Mouse (Mus musculus) heart, adult 8-10 months (tissue): ENCODE data around the gene Gm21836. TPM values are rescaled to one million over a fixed set of nuclear protein-coding genes. Genes with fewer than 3 reads are reported as not detected.
A peak's percentile ranks its signal among the peaks of the same experiment; 100 is the strongest.
"Not testable (repeated sequence)": the region's sequence is repeated elsewhere in the genome, so short reads cannot be mapped to it uniquely, and the experiment has no call there.

Experiments
- DNase-seq: peaks from one replicate; pipeline ENCODE4 v3.0.0; 2022; ENCODE audit warnings: low spot score
- total RNA-seq, 4 experiments: library from RNA; stranded (reverse); gene quantifications; 2 replicates each; pipeline ENCODE4 v1.2.4; 2022

Gm21836 gene
- not detected for total RNA-seq

DNA sequence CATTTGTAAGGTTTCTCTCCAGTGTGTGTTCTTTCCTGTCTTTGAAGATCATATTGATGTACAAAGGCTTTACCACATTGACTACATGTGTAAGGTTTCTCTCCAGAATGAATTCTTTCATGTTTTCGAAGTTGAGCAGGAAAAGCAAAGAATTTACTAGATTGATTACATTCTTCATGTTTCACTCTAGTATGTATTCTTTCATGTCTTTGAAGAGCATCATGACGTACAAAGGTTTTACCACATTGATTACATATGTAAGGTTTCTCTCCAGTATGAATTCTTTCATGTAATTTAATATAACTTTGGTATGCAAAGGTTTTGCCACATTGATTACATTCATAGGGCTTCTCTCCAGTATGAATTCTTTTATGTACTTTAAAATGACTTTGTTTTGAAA lies at the start of gene Gm21836:
Gene Gm21836 (minus strand): TSS at position 101 of the 400 bp plus-strand sequence.
- not testable (repeated sequence) for DNase-seq

DNA sequence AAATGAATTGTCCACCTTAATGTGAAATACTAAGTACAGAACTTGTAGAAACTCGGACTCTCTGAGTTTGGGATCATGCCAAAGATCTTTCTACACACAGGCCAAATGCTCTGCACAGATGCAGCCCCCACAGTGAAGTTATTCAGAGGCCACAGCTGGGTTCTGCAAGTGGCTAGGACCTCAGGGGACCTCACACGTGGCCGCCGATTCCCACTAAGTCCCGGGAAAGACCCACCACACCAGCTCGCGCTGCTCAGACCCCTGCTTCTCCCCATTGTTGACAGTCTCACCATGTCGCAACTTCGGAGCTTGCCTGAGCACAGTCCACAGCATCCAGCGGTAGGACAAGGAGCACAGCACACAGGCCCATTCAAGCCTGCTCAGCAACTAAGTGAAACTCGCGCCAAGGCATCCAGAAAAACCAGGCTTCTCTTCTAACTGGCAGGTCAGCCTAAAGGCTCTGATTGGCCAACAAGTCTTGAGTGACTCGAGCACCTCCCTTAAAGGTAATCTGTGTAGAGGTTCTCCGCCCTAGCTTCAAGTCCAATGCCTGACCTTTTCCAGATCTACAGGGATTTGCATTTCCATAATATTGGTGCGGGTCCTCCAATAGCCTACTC lies 13.1 kb downstream of the Gm21836 start:
- DNase-seq = not testable (repeated sequence)

DNA sequence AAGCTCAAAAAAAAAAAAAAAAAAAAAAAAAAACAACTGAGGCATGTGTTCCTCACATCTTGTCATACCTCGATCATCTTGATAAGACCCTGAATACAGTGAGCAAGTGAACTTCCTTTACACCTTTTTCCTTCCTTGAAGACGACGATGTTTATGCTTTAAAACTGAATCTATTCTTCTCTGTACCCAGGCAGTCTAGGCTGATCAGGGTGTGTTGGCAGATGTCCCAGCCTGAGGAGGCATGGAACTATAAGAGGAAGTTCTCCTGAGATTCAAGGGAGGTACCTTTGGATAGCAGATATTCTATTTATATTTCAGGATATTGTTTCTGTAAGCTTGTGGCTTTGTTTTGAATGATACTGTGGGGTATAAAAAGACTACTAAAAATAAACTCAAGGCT lies 15.5 kb downstream of the Gm21836 start:
- DNase-seq = peak; percentile 73

DNA sequence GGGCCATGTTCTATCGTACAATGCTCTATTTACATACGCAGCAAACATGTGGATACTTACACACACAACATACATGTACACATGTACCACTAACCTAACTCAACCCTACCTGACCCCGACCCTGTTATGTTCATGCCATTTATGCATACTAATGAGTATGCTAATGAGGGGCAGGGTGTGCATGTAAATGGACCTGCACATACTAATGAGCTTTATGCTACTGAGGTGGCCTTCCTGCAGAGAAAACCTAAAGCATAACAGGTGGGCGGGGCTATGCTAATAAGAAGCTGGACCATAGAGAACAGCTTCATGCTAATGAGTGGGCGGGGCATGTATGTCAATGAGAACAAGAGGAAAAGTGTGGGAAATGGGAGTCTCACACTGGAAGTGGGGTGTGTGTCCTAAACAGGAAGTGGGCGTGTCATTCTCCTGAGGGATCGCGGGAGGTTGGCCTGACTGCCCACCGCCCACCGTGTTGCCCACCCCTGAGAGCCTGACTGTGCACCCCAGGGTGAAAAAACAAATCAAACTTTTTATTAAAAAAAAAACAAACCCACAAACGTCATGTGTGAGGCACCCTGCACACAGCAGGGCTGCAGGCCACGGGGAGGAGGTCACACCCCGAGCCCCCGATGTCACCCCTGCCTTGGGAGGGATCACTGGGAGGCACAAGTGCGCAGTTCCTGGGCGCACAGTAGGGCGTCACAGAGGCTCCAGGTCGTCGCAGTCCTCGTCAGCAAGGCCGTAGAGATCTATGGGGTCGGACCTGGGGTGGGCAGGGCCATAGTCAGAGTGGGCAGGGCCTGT lies 17.3 kb downstream of the Gm21836 start, which contains the start of gene Ppp2r3d:
Gene Ppp2r3d (minus strand): TSS at position 803 of the 807 bp plus-strand sequence.
- DNase-seq = no peak

DNA sequence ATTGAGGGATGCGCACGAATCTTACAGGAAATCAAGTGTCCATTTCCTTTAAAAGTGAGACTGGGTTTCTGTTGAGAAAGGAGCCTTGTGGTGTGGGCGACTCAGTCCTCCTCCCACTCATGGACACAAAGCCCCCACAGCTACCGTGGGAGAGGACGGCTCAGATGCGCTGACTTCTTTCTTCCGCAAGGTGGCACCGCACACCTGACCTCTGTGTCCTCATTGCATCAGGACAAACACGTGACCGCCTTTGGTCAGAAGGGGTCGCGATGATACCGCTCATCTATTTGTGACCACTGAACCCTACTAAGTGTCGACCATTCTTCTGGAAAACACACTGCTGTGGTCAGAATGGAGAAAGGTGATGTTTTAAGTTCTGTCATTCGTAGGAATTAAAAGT lies 17.9 kb downstream of the Gm21836 start:
- DNase-seq = no peak

DNA sequence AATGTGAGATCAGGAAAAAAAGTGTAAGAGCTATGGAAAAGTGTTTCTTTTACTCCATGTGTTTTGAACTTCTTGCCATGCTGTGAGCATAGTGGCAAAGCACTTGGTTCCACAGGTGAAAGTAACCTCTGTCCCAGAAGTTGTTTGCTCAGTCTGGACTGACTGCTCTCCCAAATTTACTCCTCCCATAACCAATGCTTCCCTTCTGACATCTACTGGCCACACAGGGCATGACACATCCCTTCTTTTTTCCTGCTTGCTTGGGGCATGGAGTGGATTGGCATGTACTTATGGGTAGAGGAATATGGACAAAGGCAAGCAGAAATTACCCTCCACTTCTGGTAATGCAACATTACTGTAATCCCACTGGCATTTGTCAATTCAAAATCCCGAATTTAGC lies 37.0 kb downstream of the Gm21836 start:
- DNase-seq = peak; percentile 71

Other genes with a start within 250 kb of the Gm21836 start
- gene 2010315B03Rik, start 181.1 kb downstream of the Gm21836 start, total RNA-seq = 10 to 100 TPM in 3 of 4 experiments, 1 to 10 TPM in 1; 9.7 to 13.7 (median 12.2) TPM
- 100 to 1,000 TPM in 1 of 4 experiments, 10 to 100 TPM in 3; 86.5 to 101 (median 96.1) TPM for gene Ppp2r3d, start 16.9 kb downstream of the Gm21836 start, total RNA-seq